Comparison of ENCODE assay signal across 7 mouse cellular contexts in genomic region chr7:130576981-130577380, GRCm38 (mm10). TPM values are rescaled to one million over a fixed set of nuclear protein-coding genes. Genes with fewer than 3 reads are reported as not detected.
DNase-seq lines count a peak whose midpoint lies in the region; ATAC-seq lines count a peak whose summit lies in the region.

No protein-coding gene starts in this region.

- H3K27me3 ChIP-seq in forebrain, embryonic 16.5 days (replicated peaks; ENCODE audit: control insufficient read depth, insufficient read depth, low read length): no peaks in the 10 kb centered on the region

- no peak overlapping the region for H3K27ac ChIP-seq in forebrain, embryonic 16.5 days (ENCODE audit: low read length)

- no peaks in the 10 kb centered on the region for H3K9me3 ChIP-seq in forebrain, embryonic 16.5 days (ENCODE audit: control insufficient read depth, low read length)

- no peak overlapping the region for H3K4me3 ChIP-seq in forebrain, embryonic 16.5 days (replicated peaks; ENCODE audit: low read length)

- ATAC-seq in forebrain, embryonic 16.5 days: peak; percentile 40; the same call in 1 of the 2 replicates
- ATAC-seq in megakaryocyte, adult 5-6 weeks (ENCODE audit: poor library complexity, severe bottlenecking): 0 out of 2 replicates have a peak, but pooled peaks have one; percentile 18
- ATAC-seq in monocyte, adult 5-6 weeks (replicated peaks; ENCODE audit: insufficient number of reproducible peaks, low FRiP score, low TSS enrichment, poor library complexity, severe bottlenecking): no peak

- peak overlapping the region; percentile 4; the same call in 1 of the 2 replicates for H3K4me2 ChIP-seq in forebrain, embryonic 16.5 days (ENCODE audit: low read length)

- H3K4me1 ChIP-seq in forebrain, embryonic 16.5 days (replicated peaks; ENCODE audit: control insufficient read depth, insufficient read depth, low read length): peaks cover 14% of the 10 kb centered on the region

- H3K36me3 ChIP-seq in forebrain, embryonic 16.5 days (ENCODE audit: control insufficient read depth, insufficient read depth): no peaks in the 10 kb centered on the region

- WGBS in forebrain, embryonic 16.5 days: 24% methylated on average over 10 of the region's 10 CpGs

- peak; percentile 24 to 33 for DNase-seq in urinary bladder, adult 18-20 months (ENCODE audit: low spot score in 2 of 2)
- DNase-seq in urinary bladder, postnatal 10 days (ENCODE audit: low spot score): no peak
- DNase-seq in kidney, postnatal 10 days: peak; percentile 39
- no peak for DNase-seq in gastrocnemius, adult 8-10 months (ENCODE audit: low spot score in 2 of 2)

- no peak overlapping the region for H3K9ac ChIP-seq in forebrain, embryonic 16.5 days (replicated peaks; ENCODE audit: low read depth, low read length)

RNA-seq across cellular contexts. Expression of gene Tacc2, which starts 0.3 kb away (rescaled TPM):
- polyA plus RNA-seq in forebrain, embryonic 16.5 days (2015; fragmentation: Nextera tagmentation; extraction: Ambion mirVana): 53.3 and 59.0 TPM in 2 replicates
- total RNA-seq in megakaryocyte, adult 5-6 weeks (2015): 0.38 and 1.8 TPM in 2 replicates
- 0.16 and 0.22 TPM in 2 replicates for total RNA-seq in megakaryocyte, adult 5-6 weeks (2017)
- total RNA-seq in gastrocnemius, adult 8-10 months (2022): 100 to 1,000 TPM; 458 to 672 (median 534) TPM
- total RNA-seq in monocyte, adult 5-6 weeks (2017): 0.43 to 1.5 TPM in 2 of 3 replicates, not detected in the other

RNA-seq across cellular contexts. Expression of gene Nsmce4a, which starts 4.1 kb away (rescaled TPM):
- polyA plus RNA-seq in forebrain, embryonic 16.5 days (2015; fragmentation: Nextera tagmentation; extraction: Ambion mirVana): 92.2 and 104 TPM in 2 replicates
- 152 and 195 TPM in 2 replicates for total RNA-seq in megakaryocyte, adult 5-6 weeks (2015)
- total RNA-seq in megakaryocyte, adult 5-6 weeks (2017): 146 and 152 TPM in 2 replicates
- 10 to 100 TPM; 29.8 to 34.9 (median 31.1) TPM for total RNA-seq in gastrocnemius, adult 8-10 months (2022)
- 155 to 185 TPM (median 183 TPM) in 3 replicates for total RNA-seq in monocyte, adult 5-6 weeks (2017)

RNA-seq across cellular contexts. Expression of gene Ate1, which starts 56.8 kb away (rescaled TPM):
- polyA plus RNA-seq in forebrain, embryonic 16.5 days (2015; fragmentation: Nextera tagmentation; extraction: Ambion mirVana): 86.3 and 95.4 TPM in 2 replicates
- total RNA-seq in megakaryocyte, adult 5-6 weeks (2015): 27.5 and 39.2 TPM in 2 replicates
- 53.6 and 67.2 TPM in 2 replicates for total RNA-seq in megakaryocyte, adult 5-6 weeks (2017)
- 10 to 100 TPM; 42.2 to 46.4 (median 44.6) TPM for total RNA-seq in gastrocnemius, adult 8-10 months (2022)
- 54.3 to 92.1 TPM (median 63.5 TPM) in 3 replicates for total RNA-seq in monocyte, adult 5-6 weeks (2017)

Comparison
In these comparisons a context has a peak if more than half of its experiments do, and no peak if none do; other contexts are left out.
1. DNase-seq: peak in urinary bladder, adult 18-20 months (2 of 2) and kidney, postnatal 10 days (single experiment); none in urinary bladder, postnatal 10 days (single experiment) and gastrocnemius, adult 8-10 months (0 of 2).
2. RNA of gene Tacc2, which starts 0.3 kb away (total RNA-seq): 458 to 672 TPM in gastrocnemius, adult 8-10 months; 0.16 to 1.8 TPM in megakaryocyte, adult 5-6 weeks and 0.43 to 1.5 TPM in monocyte, adult 5-6 weeks; every median in the first group is over 100 times any median in the second.